Mouse (Mus musculus): Measurements from ENCODE around the gene Sost. TPM values are rescaled to one million over a fixed set of nuclear protein-coding genes. Genes with fewer than 3 reads are reported as not detected.

Sost gene
- polyA plus RNA-seq, 1 experiment = not detected

Other genes with a start within 250 kb of the Sost start
- 6.5 and 11.0 TPM in 2 replicates for gene Dhx8, start 234.1 kb downstream of the Sost start, polyA plus RNA-seq (2012; ENCODE audit: insufficient read depth, insufficient read length, missing spikeins)
- gene Etv4, start 181.6 kb downstream of the Sost start, polyA plus RNA-seq (2012; ENCODE audit: insufficient read depth, insufficient read length, missing spikeins) = not detected in 2 replicates
- 3.8 and 4.4 TPM in 2 replicates for gene Meox1, start 72.6 kb downstream of the Sost start, polyA plus RNA-seq (2012; ENCODE audit: insufficient read depth, insufficient read length, missing spikeins)
- gene Cfap97d1, start 17.3 kb upstream of the Sost start, polyA plus RNA-seq (2012; ENCODE audit: insufficient read depth, insufficient read length, missing spikeins) = not detected in 2 replicates
- gene Dusp3, start 20.0 kb upstream of the Sost start, polyA plus RNA-seq (2012; ENCODE audit: insufficient read depth, insufficient read length, missing spikeins) = 66.5 and 75.1 TPM in 2 replicates
- 0.54 and 0.87 TPM in 2 replicates for gene Mpp3, start 61.4 kb upstream of the Sost start, polyA plus RNA-seq (2012; ENCODE audit: insufficient read depth, insufficient read length, missing spikeins)
- 37.7 and 46.4 TPM in 2 replicates for gene Cd300lg, start 74.5 kb upstream of the Sost start, polyA plus RNA-seq (2012; ENCODE audit: insufficient read depth, insufficient read length, missing spikeins)
- gene Mpp2, start 121.5 kb upstream of the Sost start, polyA plus RNA-seq (2012; ENCODE audit: insufficient read depth, insufficient read length, missing spikeins) = 3.7 and 7.0 TPM in 2 replicates
- gene Ppy, start 134.3 kb upstream of the Sost start, polyA plus RNA-seq (2012; ENCODE audit: insufficient read depth, insufficient read length, missing spikeins) = not detected in 2 replicates
- gene Pyy, start 140.8 kb upstream of the Sost start, polyA plus RNA-seq (2012; ENCODE audit: insufficient read depth, insufficient read length, missing spikeins) = not detected in 2 replicates
- not detected in 2 replicates for gene Nags, start 178.5 kb upstream of the Sost start, polyA plus RNA-seq (2012; ENCODE audit: insufficient read depth, insufficient read length, missing spikeins)
- gene Tmem101, start 189.4 kb upstream of the Sost start, polyA plus RNA-seq (2012; ENCODE audit: insufficient read depth, insufficient read length, missing spikeins) = 3.3 and 7.9 TPM in 2 replicates
- 93.7 and 101 TPM in 2 replicates for gene Lsm12, start 218.3 kb upstream of the Sost start, polyA plus RNA-seq (2012; ENCODE audit: insufficient read depth, insufficient read length, missing spikeins)
- 41.4 and 51.7 TPM in 2 replicates for gene G6pc3, start 222.6 kb upstream of the Sost start, polyA plus RNA-seq (2012; ENCODE audit: insufficient read depth, insufficient read length, missing spikeins)

Data from brown adipose tissue, adult 24 weeks (tissue).